In genomic region chr5:140350731-140351497, GRCm38 (mm10) we compare ENCODE assay signal across 5 mouse cellular contexts.
"Had no signal": no experiment of that assay in that cellular context is flagged by ENCODE, and none has a peak within 500 bp of the region (broad histone marks: within the 10 kb centered on the region; RNA-seq: fewer than 3 reads in every experiment).

No protein-coding gene starts in this region.

- DNase-seq: lung, postnatal 14 days; midbrain, embryonic 14.5 days; right cerebral cortex, postnatal 14 days; thymus, adult 2 months; thymus, postnatal 36 days had no signal
